Mouse (Mus musculus) right cerebral cortex, postnatal 14 days (tissue): ENCODE data around the gene Ccdc174.
"Not testable (repeated sequence)": the region's sequence is repeated elsewhere in the genome, so short reads cannot be mapped to it uniquely, and the experiment has no call there.

ENCODE experiments used
- DNase-seq: peaks from one replicate; pipeline ENCODE4 v3.0.0; 2022

Gene Ccdc174

GRCm38 (mm10) chr6:91877885-91878651 lies at the start of gene Ccdc174:
TSS of gene Ccdc174 (plus strand) at chr6:91878053.
- DNase-seq: peak; percentile 88

- no peak for DNase-seq
Observed at GRCm38 (mm10) chr6:91832863-91833440, 44.9 kb upstream of the Ccdc174 start.

GRCm38 (mm10) chr6:91839010-91839871 lies 38.6 kb upstream of the Ccdc174 start:
- peak; percentile 83 for DNase-seq

- peak; percentile 21 for DNase-seq
Observed at GRCm38 (mm10) chr6:91842897-91843627, 34.8 kb upstream of the Ccdc174 start.

- DNase-seq: peak; percentile 50
Observed at GRCm38 (mm10) chr6:91843628-91844153, 34.2 kb upstream of the Ccdc174 start.

- DNase-seq: peak; percentile 37
Observed at GRCm38 (mm10) chr6:91852550-91852949, 25.3 kb upstream of the Ccdc174 start.

- DNase-seq: no peak
Observed at GRCm38 (mm10) chr6:91858339-91858738, 19.5 kb upstream of the Ccdc174 start.

- no peak for DNase-seq
Observed at GRCm38 (mm10) chr6:91862848-91863247, 15.0 kb upstream of the Ccdc174 start.

GRCm38 (mm10) chr6:91864595-91864994 lies 13.3 kb upstream of the Ccdc174 start:
- DNase-seq: no peak

- DNase-seq: no peak
Observed at GRCm38 (mm10) chr6:91865601-91866000, 12.3 kb upstream of the Ccdc174 start.

- no peak for DNase-seq
Observed at GRCm38 (mm10) chr6:91868091-91868490, 9.8 kb upstream of the Ccdc174 start.

- DNase-seq: no peak
Observed at GRCm38 (mm10) chr6:91872781-91873180, 5.1 kb upstream of the Ccdc174 start.

- DNase-seq: no peak
Observed at GRCm38 (mm10) chr6:91883859-91884258, 6.0 kb downstream of the Ccdc174 start.

- no peak for DNase-seq
Observed at GRCm38 (mm10) chr6:91889255-91889906, 11.5 kb downstream of the Ccdc174 start.

GRCm38 (mm10) chr6:91890615-91891014 lies 12.8 kb downstream of the Ccdc174 start:
- DNase-seq: no peak

- DNase-seq: no peak
Observed at GRCm38 (mm10) chr6:91891776-91892175, 13.9 kb downstream of the Ccdc174 start.

GRCm38 (mm10) chr6:91896783-91897182 lies 18.9 kb downstream of the Ccdc174 start:
- no peak for DNase-seq

- DNase-seq: peak; percentile 81
Observed at GRCm38 (mm10) chr6:91901505-91901904, 23.7 kb downstream of the Ccdc174 start.

GRCm38 (mm10) chr6:91902509-91902908 lies 24.7 kb downstream of the Ccdc174 start, which contains the start of gene 4930590J08Rik:
TSS of gene 4930590J08Rik (plus strand) at chr6:91902809.
- not testable (repeated sequence) for DNase-seq

- DNase-seq: no peak
Observed at GRCm38 (mm10) chr6:91914011-91914410, 36.2 kb downstream of the Ccdc174 start.

- DNase-seq: peak; percentile 16
Observed at GRCm38 (mm10) chr6:91917286-91917685, 39.4 kb downstream of the Ccdc174 start.

- no peak for DNase-seq
Observed at GRCm38 (mm10) chr6:91917716-91918115, 39.9 kb downstream of the Ccdc174 start.
